Mouse (Mus musculus) hindbrain, embryonic 12.5 days (tissue): ENCODE measurements at regions not wholly inside any gene's neighbourhood (a gene's known extent, or its start where the extent isn't known, plus 50 kb on each side); places are given as distances from the start of the nearest gene placed in this dataset.

Experiments
- ATAC-seq: fragments of 200-750 bp; cut with Nextera tagmentation; 2 replicates; pipeline ENCODE4 v1.8.0; 2017; ENCODE audit warnings: moderate TSS enrichment; ENCODE audit not compliant: low FRiP score
- H3K27ac ChIP-seq: fragments of 300-500 bp; sonication (generic); 2 replicates; pipeline ENCODE4 v1.5.1; 2016; ENCODE audit warnings: mild to moderate bottlenecking
- H3K27me3 ChIP-seq: fragments of 300-500 bp; sonication (generic); 2 replicates; pipeline ENCODE4 v1.6.1; 2016; ENCODE audit warnings: mild to moderate bottlenecking
- H3K36me3 ChIP-seq: fragments of 300-500 bp; sonication (generic); 2 replicates; pipeline ENCODE4 v1.6.1; 2016; ENCODE audit warnings: mild to moderate bottlenecking
- H3K4me1 ChIP-seq: fragments of 300-500 bp; sonication (generic); 2 replicates; pipeline ENCODE4 v1.6.1; 2016
- H3K4me2 ChIP-seq: fragments of 300-500 bp; sonication (generic); replicated peaks from 2 replicates; pipeline ENCODE4 v1.6.1; 2016; ENCODE audit warnings: mild to moderate bottlenecking
- H3K4me3 ChIP-seq: fragments of 300-500 bp; sonication (generic); 2 replicates; pipeline ENCODE4 v1.5.1; 2016; ENCODE audit warnings: mild to moderate bottlenecking
- H3K9ac ChIP-seq: fragments of 300-500 bp; sonication (generic); 2 replicates; pipeline ENCODE4 v1.6.1; 2016; ENCODE audit warnings: mild to moderate bottlenecking, moderate library complexity
- H3K9me3 ChIP-seq: fragments of 300-500 bp; sonication (generic); replicated peaks from 2 replicates; pipeline ENCODE4 v1.6.1; 2016; ENCODE audit warnings: mild to moderate bottlenecking
- WGBS: fragments of 180-500 bp; shearing (Covaris S2); methylation state at CpG from one replicate; pipeline ENCODE4 v1.1.7; 2016; 5-methylcytosine and 5-hydroxymethylcytosine counted together

GRCm38 (mm10) chr3:56590071-56590470 is 406.6 kb upstream of the Nbea start:
- H3K27ac ChIP-seq = no peak overlapping the region
- no peaks in the 10 kb centered on the region for H3K36me3 ChIP-seq
- no peaks in the 10 kb centered on the region for H3K9me3 ChIP-seq
- WGBS = 82% methylated on average over 6 of the region's 6 CpGs
- no peak for ATAC-seq
- H3K4me1 ChIP-seq = no peaks in the 10 kb centered on the region
- H3K27me3 ChIP-seq = no peaks in the 10 kb centered on the region
- no peak overlapping the region for H3K4me3 ChIP-seq
- no peak overlapping the region for H3K4me2 ChIP-seq
- no peak overlapping the region for H3K9ac ChIP-seq

GRCm38 (mm10) chr3:56575422-56575821 is 391.9 kb upstream of the Nbea start:
- no peaks in the 10 kb centered on the region for H3K36me3 ChIP-seq

GRCm38 (mm10) chr3:56536178-56536577 is 352.7 kb upstream of the Nbea start:
- Histone ChIP-seq H3K9me3 (no peaks in the 10 kb centered on the region), H3K27ac (no peak overlapping the region), H3K4me3 (no peak overlapping the region), H3K9ac (no peak overlapping the region), H3K36me3 (no peaks in the 10 kb centered on the region), H3K4me1 (no peaks in the 10 kb centered on the region), H3K27me3 (no peaks in the 10 kb centered on the region), H3K4me2 (no peak overlapping the region)
- no peak for ATAC-seq
- WGBS = 91% methylated on average over 2 of the region's 2 CpGs

More at GRCm38 (mm10) chr3:56575422-56575821, 391.9 kb upstream of the Nbea start:
- H3K9me3 ChIP-seq = no peaks in the 10 kb centered on the region
- no peaks in the 10 kb centered on the region for H3K27me3 ChIP-seq
- ATAC-seq = no peak
- no peak overlapping the region for H3K9ac ChIP-seq
- H3K4me1 ChIP-seq = no peaks in the 10 kb centered on the region
- H3K4me2 ChIP-seq = no peak overlapping the region
- no peak overlapping the region for H3K4me3 ChIP-seq
- WGBS = 56% methylated on average over 5 of the region's 5 CpGs
- H3K27ac ChIP-seq = no peak overlapping the region

DNA sequence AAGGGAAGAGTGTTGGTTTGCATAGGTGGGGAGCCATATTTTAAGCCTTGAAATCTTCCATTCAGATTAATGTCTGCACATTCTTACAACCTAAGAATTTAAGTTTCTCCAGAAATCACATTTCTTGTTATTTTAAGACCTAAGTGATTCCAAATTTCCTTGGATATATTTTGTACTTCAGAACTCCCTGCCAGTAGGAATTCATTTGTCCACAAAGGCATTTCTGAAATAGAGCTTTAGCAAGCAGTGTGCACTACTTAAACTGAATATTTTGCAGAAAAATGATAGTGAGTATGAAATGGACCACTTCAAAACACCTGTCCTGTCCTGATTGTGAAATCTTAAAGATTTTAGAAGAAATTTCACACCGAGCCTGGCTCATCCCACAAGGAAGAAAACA is 320.9 kb upstream of the Nbea start:
- no peak overlapping the region for H3K27ac ChIP-seq
- 93% methylated on average over 1 of the region's 1 CpGs for WGBS
- no peak overlapping the region for H3K4me3 ChIP-seq

GRCm38 (mm10) chr3:56499301-56499700 is 315.8 kb upstream of the Nbea start:
- Histone ChIP-seq H3K4me3 (no peak overlapping the region), H3K4me1 (no peaks in the 10 kb centered on the region), H3K9me3 (no peaks in the 10 kb centered on the region), H3K9ac (no peak overlapping the region), H3K27me3 (no peaks in the 10 kb centered on the region), H3K36me3 (no peaks in the 10 kb centered on the region), H3K4me2 (no peak overlapping the region), H3K27ac (no peak overlapping the region)
- WGBS = 67% methylated on average over 1 of the region's 1 CpGs
- ATAC-seq = no peak

More for the DNA sequence above, 320.9 kb upstream of the Nbea start:
- H3K9me3 ChIP-seq = no peaks in the 10 kb centered on the region
- ATAC-seq = no peak
- no peaks in the 10 kb centered on the region for H3K36me3 ChIP-seq
- H3K4me2 ChIP-seq = no peak overlapping the region
- H3K27me3 ChIP-seq = no peaks in the 10 kb centered on the region
- H3K9ac ChIP-seq = no peak overlapping the region
- H3K4me1 ChIP-seq = no peaks in the 10 kb centered on the region

DNA sequence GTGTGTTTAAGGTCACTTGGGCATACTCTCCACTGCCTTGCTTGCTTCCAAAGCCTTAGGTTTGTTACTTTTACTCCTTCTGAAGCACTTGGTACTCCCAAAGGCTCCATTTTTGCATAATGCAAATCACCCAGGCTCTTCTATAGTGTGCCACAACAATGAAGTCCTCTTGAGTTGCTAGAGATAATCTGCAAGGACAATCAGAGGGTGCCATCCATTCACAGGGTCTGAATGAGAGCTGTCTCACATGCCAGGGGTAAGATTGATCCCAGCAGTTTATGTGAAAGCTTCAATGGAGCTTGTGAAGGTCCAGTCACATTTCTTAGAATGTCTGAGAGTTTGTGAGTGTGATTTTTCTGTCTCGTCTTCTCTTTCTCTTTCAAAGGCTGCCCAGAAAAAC is 310.4 kb upstream of the Nbea start:
- WGBS = 12% methylated on average over 1 of the region's 1 CpGs
- ATAC-seq = peak; percentile 71; the same call in 1 of the 2 replicates
- Histone ChIP-seq H3K4me1 (no peaks in the 10 kb centered on the region), H3K4me3 (no peak overlapping the region), H3K9ac (no peak overlapping the region), H3K27me3 (no peaks in the 10 kb centered on the region), H3K27ac (no peak overlapping the region), H3K9me3 (no peaks in the 10 kb centered on the region), H3K36me3 (no peaks in the 10 kb centered on the region), H3K4me2 (no peak overlapping the region)

- Histone ChIP-seq H3K9me3 (no peaks in the 10 kb centered on the region), H3K4me1 (no peaks in the 10 kb centered on the region), H3K9ac (no peak overlapping the region), H3K4me3 (no peak overlapping the region), H3K27me3 (no peaks in the 10 kb centered on the region), H3K36me3 (no peaks in the 10 kb centered on the region), H3K4me2 (no peak overlapping the region), H3K27ac (no peak overlapping the region)
- WGBS = 79% methylated on average over 5 of the region's 5 CpGs
- ATAC-seq = no peak
Measured at GRCm38 (mm10) chr3:56489154-56489553, 305.7 kb upstream of the Nbea start.

DNA sequence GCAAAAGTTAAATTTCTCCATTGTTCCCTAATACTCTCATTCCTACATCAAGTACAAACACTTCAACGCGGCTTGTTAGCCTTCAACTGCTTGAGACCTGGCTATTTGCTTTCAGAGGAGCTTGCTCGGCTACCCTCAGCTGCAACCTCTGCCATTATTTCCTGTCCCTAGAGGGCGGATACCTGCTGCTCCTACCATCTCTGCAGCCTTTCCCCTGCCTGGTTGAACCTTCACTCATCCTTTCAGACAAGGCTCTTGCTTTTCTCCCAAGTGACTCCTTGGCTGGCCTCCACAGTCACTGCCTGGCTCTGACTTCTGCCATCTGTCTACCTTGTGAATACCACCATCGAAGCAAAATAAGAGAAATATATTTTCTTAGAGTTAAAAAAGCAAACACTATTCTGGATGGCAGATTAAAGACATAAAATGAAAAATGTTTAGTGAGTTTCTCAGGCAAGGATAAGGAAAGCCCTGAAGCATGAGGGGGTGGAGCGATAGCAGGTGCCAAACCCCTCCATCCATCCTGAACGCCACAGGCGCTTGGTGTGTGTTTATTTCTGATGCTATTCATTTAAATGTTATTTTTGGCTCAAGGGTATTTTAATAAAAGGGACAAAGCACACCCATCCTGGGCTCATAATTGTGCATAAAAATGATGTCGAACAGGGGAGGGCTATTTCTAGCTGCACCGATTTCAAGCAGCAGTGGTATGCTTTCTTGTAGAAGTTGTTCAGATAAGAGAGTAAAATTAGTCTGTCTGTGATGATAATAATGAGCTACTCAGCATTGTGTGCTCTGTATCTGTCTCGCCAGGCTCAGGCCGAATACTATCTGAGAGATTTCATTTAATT is 302.3 kb upstream of the Nbea start:
- no peak overlapping the region for H3K27ac ChIP-seq
- H3K9me3 ChIP-seq = no peaks in the 10 kb centered on the region
- H3K4me1 ChIP-seq = no peaks in the 10 kb centered on the region
- WGBS = 69% methylated on average over 12 of the region's 12 CpGs
- no peak overlapping the region for H3K9ac ChIP-seq
- H3K36me3 ChIP-seq = no peaks in the 10 kb centered on the region
- no peak overlapping the region for H3K4me2 ChIP-seq
- ATAC-seq = no peak
- H3K4me3 ChIP-seq = no peak overlapping the region
- no peaks in the 10 kb centered on the region for H3K27me3 ChIP-seq

DNA sequence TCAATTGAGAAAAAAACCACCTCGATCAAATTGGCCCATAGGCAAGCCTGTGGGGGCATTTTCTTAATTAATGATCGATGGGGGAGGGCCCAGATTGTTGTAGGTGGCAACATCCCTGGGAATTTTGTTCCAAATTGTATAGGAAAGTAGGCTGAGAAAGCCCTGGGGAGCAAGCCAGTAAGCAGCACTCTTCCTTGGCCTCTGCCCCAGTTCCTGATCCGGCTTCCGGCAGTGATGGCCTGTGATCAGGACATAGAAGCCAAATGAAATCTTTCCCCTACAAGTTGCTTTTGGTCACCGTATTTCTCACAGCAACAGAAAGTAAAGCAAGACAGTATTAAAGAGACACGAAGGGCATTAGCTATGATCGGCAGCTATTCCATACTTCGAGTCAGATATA is 300.6 kb upstream of the Nbea start:
- ATAC-seq = no peak
- Histone ChIP-seq H3K27ac (no peak overlapping the region), H3K9ac (no peak overlapping the region), H3K4me1 (0 out of 2 replicates have a peak, but pooled peaks cover 3% of the 10 kb centered on the region), H3K36me3 (no peaks in the 10 kb centered on the region), H3K9me3 (no peaks in the 10 kb centered on the region), H3K4me3 (no peak overlapping the region), H3K4me2 (no peak overlapping the region), H3K27me3 (no peaks in the 10 kb centered on the region)
- 89% methylated on average over 8 of the region's 8 CpGs for WGBS

- Histone ChIP-seq H3K27me3 (no peaks in the 10 kb centered on the region), H3K9me3 (no peaks in the 10 kb centered on the region), H3K4me3 (no peak overlapping the region), H3K9ac (no peak overlapping the region), H3K27ac (no peak overlapping the region), H3K4me2 (no peak overlapping the region), H3K36me3 (no peaks in the 10 kb centered on the region), H3K4me1 (0 out of 2 replicates have a peak, but pooled peaks cover 3% of the 10 kb centered on the region)
- ATAC-seq = no peak
- 58% methylated on average over 4 of the region's 4 CpGs for WGBS
Measured at GRCm38 (mm10) chr3:56483370-56483769, 299.9 kb upstream of the Nbea start.

GRCm38 (mm10) chr3:56479529-56479928 is 296.0 kb upstream of the Nbea start:
- H3K4me3 ChIP-seq = no peak overlapping the region
- no peak for ATAC-seq
- H3K36me3 ChIP-seq = no peaks in the 10 kb centered on the region
- H3K27me3 ChIP-seq = no peaks in the 10 kb centered on the region
- no peak overlapping the region for H3K4me2 ChIP-seq
- no peak overlapping the region for H3K27ac ChIP-seq
- no peak overlapping the region for H3K9ac ChIP-seq
- no peaks in the 10 kb centered on the region for H3K9me3 ChIP-seq
- H3K4me1 ChIP-seq = peaks cover 8% of the 10 kb centered on the region
- WGBS = 44% methylated on average over 1 of the region's 1 CpGs

- no peak overlapping the region for H3K4me2 ChIP-seq
- H3K36me3 ChIP-seq = no peaks in the 10 kb centered on the region
- no peak overlapping the region for H3K9ac ChIP-seq
- WGBS = 79% methylated on average over 6 of the region's 6 CpGs
- no peak for ATAC-seq
- no peak overlapping the region for H3K4me3 ChIP-seq
- no peaks in the 10 kb centered on the region for H3K27me3 ChIP-seq
- no peak overlapping the region for H3K27ac ChIP-seq
- no peaks in the 10 kb centered on the region for H3K9me3 ChIP-seq
- H3K4me1 ChIP-seq = peaks cover 8% of the 10 kb centered on the region
Measured at GRCm38 (mm10) chr3:56478544-56479140, 295.1 kb upstream of the Nbea start.
